Mouse (Mus musculus): ENCODE data around the gene Emilin2. TPM values are rescaled to one million over a fixed set of nuclear protein-coding genes. Genes with fewer than 3 reads are reported as not detected.

Emilin2 gene
- polyA plus RNA-seq, 1 experiment from 2014 or later, result 4.8 TPM

DNA sequence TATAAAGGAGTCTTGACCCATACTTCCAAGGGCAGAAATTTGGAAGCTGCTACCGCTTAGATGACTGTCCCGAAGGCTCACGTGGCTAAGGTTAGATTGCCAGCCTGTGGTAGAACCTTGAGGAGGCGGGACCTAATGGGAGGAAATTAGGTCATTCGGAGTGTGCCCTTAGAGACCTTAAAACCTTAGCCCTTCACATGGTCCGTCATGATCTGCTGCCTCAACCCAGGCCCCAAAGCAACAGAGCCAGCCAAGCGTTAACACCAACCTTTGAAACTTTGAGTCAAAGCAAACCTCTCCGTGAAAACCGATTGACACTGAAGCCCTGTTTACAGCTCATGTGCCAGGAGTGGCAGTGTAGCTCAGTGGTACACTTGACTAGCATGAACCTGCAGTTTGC, 29.1 kb downstream of the Emilin2 start:
- Histone ChIP-seq H3K27me3 (no peaks in the 10 kb centered on the region), H3K27ac (no peak overlapping the region), H3K36me3 (no peaks in the 10 kb centered on the region), H3K9me3 (replicated peaks) (no peaks in the 10 kb centered on the region), H3K9ac (no peak overlapping the region), H3K4me2 (no peak overlapping the region), H3K4me1 (peaks cover 10% of the 10 kb centered on the region; the same call in 1 of the 2 replicates), H3K4me3 (replicated peaks) (no peak overlapping the region)
- no peak for ATAC-seq (replicated peaks; ENCODE audit: low FRiP score)
- 73% methylated on average over 9 of the region's 9 CpGs for WGBS

DNA sequence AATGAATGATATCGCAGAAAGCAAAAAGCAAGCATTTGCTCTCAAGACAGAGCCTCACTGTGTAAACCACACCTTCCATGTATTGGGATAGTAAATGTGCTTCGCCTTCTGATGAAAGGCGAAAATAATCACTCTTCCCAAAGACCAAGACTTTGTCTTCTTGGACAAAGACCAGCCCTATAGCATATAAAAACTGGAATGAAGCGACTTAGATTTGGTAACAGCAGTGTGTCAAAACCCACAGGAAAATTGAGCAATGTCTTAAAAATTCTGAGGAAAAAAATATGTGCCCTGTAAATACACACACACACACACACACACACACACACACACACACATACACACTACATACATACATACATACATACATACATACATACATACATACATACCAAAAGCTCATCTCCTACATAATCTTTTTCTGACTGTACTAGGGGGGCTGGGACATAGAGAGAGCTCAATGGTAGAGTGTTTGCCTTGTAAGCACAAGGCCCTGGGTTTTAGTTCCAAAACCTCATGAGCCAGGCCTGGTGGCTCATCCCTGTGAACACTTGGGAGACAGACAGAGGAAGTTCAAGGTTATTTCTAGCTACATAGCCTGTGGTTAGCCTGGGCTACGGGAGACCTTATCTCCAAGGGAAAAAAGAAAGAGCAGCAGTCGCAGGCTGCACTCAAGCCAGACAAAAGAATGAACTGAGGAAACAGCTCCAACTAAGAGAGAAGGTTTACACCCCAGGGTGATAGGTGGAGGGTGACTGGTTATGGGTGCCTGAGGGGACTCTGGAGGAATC, 33.9 kb downstream of the Emilin2 start:
- WGBS, result 91% methylated on average over 6 of the region's 6 CpGs
- H3K9me3 ChIP-seq (replicated peaks), result no peaks in the 10 kb centered on the region
- no peak overlapping the region for H3K4me3 ChIP-seq (replicated peaks)
- no peaks in the 10 kb centered on the region for H3K27me3 ChIP-seq
- no peak overlapping the region for H3K27ac ChIP-seq
- H3K36me3 ChIP-seq, result no peaks in the 10 kb centered on the region
- no peak for ATAC-seq (replicated peaks; ENCODE audit: low FRiP score)
- no peaks in the 10 kb centered on the region; the same call in 1 of the 2 replicates for H3K4me1 ChIP-seq
- no peak overlapping the region for H3K4me2 ChIP-seq
- no peak overlapping the region for H3K9ac ChIP-seq

DNA sequence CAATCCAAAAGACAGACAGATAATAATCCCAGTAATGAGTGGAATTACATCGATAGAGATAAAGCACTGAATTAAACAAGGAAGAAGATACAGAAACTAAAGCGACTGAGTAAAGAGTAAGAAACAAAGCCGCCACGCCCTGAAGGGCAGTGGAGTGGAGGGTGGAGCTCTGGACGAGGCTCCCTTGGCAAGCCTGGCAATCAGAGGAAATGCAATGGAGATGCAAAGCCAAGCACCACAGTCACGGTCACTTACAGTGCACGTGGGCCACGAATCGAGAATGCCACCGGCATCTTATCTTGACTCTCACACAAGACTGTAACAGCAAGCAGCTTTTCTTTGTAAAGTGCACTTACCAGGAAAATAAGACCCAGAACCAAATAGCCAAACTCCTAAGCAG, 35.0 kb downstream of the Emilin2 start:
- H3K4me3 ChIP-seq (replicated peaks), result no peak overlapping the region
- WGBS, result 87% methylated on average over 10 of the region's 10 CpGs
- no peaks in the 10 kb centered on the region for H3K4me1 ChIP-seq
- no peaks in the 10 kb centered on the region for H3K27me3 ChIP-seq
- no peak overlapping the region for H3K9ac ChIP-seq
- no peaks in the 10 kb centered on the region for H3K36me3 ChIP-seq
- H3K4me2 ChIP-seq, result no peak overlapping the region
- H3K27ac ChIP-seq, result no peak overlapping the region
- H3K9me3 ChIP-seq (replicated peaks), result no peaks in the 10 kb centered on the region
- no peak for ATAC-seq (replicated peaks; ENCODE audit: low FRiP score)

DNA sequence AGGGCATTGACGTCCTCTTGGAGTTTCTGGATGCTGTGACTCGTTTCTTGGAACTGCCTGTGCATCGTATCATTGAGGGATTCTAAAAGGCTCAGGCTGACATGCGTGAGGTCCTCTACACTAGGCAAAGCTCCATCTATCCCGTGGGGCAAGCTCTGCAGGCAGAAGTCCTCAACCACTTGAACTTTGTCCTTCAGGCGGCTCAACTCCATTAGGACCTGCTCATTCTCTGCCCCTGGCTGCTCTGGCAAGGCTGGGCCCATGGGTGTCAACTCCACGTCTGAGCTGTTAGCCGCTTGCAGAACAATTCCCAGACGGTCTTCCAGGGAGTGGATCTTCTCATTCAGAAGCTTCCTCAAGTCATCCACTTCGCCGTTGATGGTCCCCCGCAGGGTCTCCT, 37.9 kb downstream of the Emilin2 start:
- Histone ChIP-seq H3K4me3 (replicated peaks) (no peak overlapping the region), H3K9me3 (replicated peaks) (no peaks in the 10 kb centered on the region), H3K4me2 (no peak overlapping the region), H3K9ac (no peak overlapping the region), H3K4me1 (no peaks in the 10 kb centered on the region), H3K27ac (no peak overlapping the region), H3K36me3 (no peaks in the 10 kb centered on the region), H3K27me3 (no peaks in the 10 kb centered on the region)
- ATAC-seq (replicated peaks; ENCODE audit: low FRiP score), result no peak
- WGBS, result 95% methylated on average over 12 of the region's 12 CpGs

DNA sequence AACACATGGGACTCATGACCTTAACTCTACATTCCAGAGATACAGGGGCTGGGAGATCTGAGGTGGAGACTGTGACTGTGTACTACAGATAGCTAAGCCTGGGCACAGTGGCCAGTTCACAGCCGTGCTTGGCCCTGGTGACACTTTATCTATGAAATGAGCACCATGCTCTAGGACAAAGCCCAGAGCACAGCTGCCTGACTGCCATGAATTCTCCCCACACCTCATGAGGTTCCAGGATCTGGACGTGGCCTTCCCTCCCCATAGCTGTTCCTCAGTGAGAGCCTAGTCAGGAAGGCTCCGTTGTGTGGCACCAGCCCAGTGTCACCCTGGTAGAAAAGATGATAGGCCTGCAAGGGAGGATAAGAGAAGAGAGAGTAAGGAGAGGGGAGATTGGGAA, 43.2 kb downstream of the Emilin2 start:
- 82% methylated on average over 3 of the region's 3 CpGs for WGBS
- ATAC-seq (replicated peaks; ENCODE audit: low FRiP score), result peak; percentile 81

DNA sequence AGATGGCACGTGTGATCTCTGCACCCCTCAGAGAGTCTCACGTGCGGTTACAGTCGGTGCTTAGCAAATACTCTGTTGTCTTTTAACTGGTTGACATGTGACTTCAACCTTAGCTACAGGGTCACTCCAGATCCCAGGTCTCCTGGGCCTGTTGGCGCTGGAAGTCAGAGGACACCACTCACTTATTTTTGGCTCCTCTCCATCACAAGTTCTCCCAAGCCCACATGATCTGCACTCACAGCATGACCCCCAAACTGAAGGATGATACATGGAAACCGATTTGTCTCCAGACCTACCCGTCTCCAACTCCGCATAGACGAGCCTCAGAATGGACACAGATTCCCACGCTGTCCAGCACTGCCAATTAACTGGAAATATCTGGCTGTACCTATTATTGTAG, 43.6 kb downstream of the Emilin2 start:
- H3K36me3 ChIP-seq, result no peaks in the 10 kb centered on the region
- WGBS, result 89% methylated on average over 10 of the region's 10 CpGs
- H3K4me2 ChIP-seq, result no peak overlapping the region
- no peak overlapping the region for H3K4me3 ChIP-seq (replicated peaks)
- no peak overlapping the region for H3K9ac ChIP-seq
- H3K27ac ChIP-seq, result no peak overlapping the region
- peak; percentile 22; the same call in 1 of the 2 replicates for ATAC-seq (replicated peaks; ENCODE audit: low FRiP score)
- 0 out of 2 replicates have a peak, but pooled peaks cover 6% of the 10 kb centered on the region for H3K4me1 ChIP-seq
- no peaks in the 10 kb centered on the region for H3K9me3 ChIP-seq (replicated peaks)
- H3K27me3 ChIP-seq, result no peaks in the 10 kb centered on the region

More for the DNA sequence above, 43.2 kb downstream of the Emilin2 start:
- Histone ChIP-seq H3K9me3 (replicated peaks) (no peaks in the 10 kb centered on the region), H3K4me2 (no peak overlapping the region), H3K27ac (no peak overlapping the region), H3K36me3 (no peaks in the 10 kb centered on the region), H3K9ac (no peak overlapping the region), H3K4me3 (replicated peaks) (no peak overlapping the region), H3K27me3 (no peaks in the 10 kb centered on the region), H3K4me1 (0 out of 2 replicates have a peak, but pooled peaks cover 6% of the 10 kb centered on the region)

DNA sequence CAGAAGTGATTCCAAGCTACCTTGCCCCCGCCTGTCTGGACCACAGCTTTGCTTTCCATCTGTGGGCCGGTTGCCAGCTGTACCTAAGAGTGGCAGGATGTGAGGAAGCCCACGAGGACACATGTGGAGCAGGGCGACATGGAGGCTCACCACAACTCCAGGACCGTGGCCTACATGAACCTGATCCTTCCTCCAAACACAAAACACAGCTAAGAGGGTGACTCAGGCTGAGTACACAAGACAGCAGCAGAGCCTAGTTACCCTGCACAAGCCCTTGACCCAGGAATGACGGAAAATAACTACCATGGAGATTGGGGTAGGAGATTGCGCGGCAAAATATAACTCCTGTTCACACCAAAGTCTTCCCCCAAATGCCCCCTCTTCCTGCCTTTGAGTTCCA, 44.4 kb downstream of the Emilin2 start:
- Histone ChIP-seq H3K36me3 (no peaks in the 10 kb centered on the region), H3K27ac (no peak overlapping the region), H3K4me3 (replicated peaks) (no peak overlapping the region), H3K27me3 (no peaks in the 10 kb centered on the region), H3K4me1 (0 out of 2 replicates have a peak, but pooled peaks cover 6% of the 10 kb centered on the region), H3K4me2 (no peak overlapping the region), H3K9me3 (replicated peaks) (no peaks in the 10 kb centered on the region), H3K9ac (no peak overlapping the region)
- no peak for ATAC-seq (replicated peaks; ENCODE audit: low FRiP score)
- WGBS, result 88% methylated on average over 8 of the region's 8 CpGs

DNA sequence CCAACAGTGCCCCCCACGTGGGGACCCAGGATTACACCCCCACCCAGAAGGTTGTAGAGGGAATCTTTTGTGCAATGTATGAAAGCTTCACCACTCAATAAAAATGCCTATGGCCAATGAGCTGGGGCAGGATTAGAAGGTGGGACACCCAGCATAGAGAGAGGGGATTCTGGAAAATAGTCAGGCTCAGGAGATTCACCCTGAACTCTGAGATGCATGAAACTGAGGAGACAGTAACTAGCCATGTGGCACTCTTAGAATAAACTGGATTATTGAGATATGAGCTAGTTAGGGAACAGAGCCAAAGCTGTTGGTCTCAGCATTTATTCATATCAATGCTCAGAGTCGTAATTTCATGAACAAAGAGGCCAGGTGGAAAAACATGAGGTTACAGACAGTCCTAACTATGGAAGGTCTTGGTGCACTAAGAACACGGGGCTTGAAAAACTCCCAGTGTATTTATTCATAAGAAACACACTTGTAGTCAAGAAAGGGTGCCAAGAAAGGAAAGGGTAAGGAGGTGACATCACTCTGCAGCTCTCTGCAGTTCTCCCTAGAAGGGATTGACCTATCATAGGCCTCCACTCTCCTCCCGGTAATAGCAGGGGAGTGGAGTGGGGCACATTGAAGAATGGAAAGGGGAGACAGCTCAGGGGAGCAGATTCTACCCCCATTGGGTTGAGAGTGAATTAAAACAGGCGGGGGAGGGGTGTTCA, 46.3 kb downstream of the Emilin2 start:
- ATAC-seq (replicated peaks; ENCODE audit: low FRiP score), result no peak
- H3K4me2 ChIP-seq, result no peak overlapping the region
- H3K9me3 ChIP-seq (replicated peaks), result no peaks in the 10 kb centered on the region
- no peaks in the 10 kb centered on the region for H3K27me3 ChIP-seq
- H3K36me3 ChIP-seq, result no peaks in the 10 kb centered on the region
- no peak overlapping the region for H3K4me3 ChIP-seq (replicated peaks)
- 64% methylated on average over 5 of the region's 5 CpGs for WGBS
- H3K4me1 ChIP-seq, result 0 out of 2 replicates have a peak, but pooled peaks cover 7% of the 10 kb centered on the region
- H3K9ac ChIP-seq, result no peak overlapping the region
- no peak overlapping the region for H3K27ac ChIP-seq

DNA sequence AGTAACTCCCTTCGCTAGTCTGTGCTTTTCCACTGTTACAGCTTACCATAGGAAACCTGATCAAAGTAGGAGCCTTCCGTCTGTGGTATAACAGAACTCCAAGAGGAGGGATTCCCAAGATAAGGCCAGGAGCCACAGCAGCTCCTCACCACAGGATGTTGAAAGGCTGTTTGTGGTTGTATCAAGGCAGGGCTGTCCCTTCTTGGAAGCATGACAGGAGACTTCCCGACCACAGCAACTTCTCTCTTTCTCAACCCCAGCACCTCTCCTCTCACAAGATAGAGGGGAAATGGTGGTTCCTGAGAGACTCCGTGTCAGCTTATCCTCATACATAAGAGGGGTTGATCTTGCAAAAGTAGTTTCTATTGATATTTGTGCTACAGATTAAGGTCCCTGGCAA, 47.0 kb downstream of the Emilin2 start:
- no peak overlapping the region for H3K4me3 ChIP-seq (replicated peaks)
- H3K4me2 ChIP-seq, result no peak overlapping the region
- H3K27ac ChIP-seq, result no peak overlapping the region
- H3K36me3 ChIP-seq, result no peaks in the 10 kb centered on the region
- no peak overlapping the region for H3K9ac ChIP-seq
- peaks cover 13% of the 10 kb centered on the region for H3K4me1 ChIP-seq
- no peaks in the 10 kb centered on the region for H3K27me3 ChIP-seq
- peak; percentile 40; the same call in 1 of the 2 replicates for ATAC-seq (replicated peaks; ENCODE audit: low FRiP score)
- WGBS, result 60% methylated on average over 4 of the region's 4 CpGs
- no peaks in the 10 kb centered on the region for H3K9me3 ChIP-seq (replicated peaks)

DNA sequence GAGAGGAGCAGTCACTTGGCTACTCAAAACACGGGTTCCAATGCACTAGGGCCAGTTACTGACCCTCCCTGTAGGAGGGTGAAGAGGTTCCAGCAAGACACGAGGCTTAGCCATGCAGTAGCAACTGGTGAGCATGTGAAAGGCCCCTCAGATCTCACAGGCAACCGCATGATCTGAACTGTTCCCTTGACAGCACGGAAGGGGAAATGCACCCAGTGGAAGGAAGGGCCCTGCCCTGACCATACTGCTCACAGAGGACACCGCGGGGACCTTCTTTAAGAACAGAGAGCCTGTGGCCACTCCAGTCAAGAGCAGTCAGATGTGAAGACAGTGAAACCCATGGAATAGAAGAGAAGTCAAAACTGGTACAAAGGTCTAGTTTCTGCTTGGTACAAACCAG, 48.6 kb downstream of the Emilin2 start:
- Histone ChIP-seq H3K9ac (no peak overlapping the region), H3K4me1 (peaks cover 18% of the 10 kb centered on the region), H3K9me3 (replicated peaks) (no peaks in the 10 kb centered on the region), H3K36me3 (no peaks in the 10 kb centered on the region), H3K4me3 (replicated peaks) (no peak overlapping the region), H3K27me3 (no peaks in the 10 kb centered on the region), H3K4me2 (no peak overlapping the region), H3K27ac (no peak overlapping the region)
- ATAC-seq (replicated peaks; ENCODE audit: low FRiP score), result no peak
- 78% methylated on average over 6 of the region's 6 CpGs for WGBS

DNA sequence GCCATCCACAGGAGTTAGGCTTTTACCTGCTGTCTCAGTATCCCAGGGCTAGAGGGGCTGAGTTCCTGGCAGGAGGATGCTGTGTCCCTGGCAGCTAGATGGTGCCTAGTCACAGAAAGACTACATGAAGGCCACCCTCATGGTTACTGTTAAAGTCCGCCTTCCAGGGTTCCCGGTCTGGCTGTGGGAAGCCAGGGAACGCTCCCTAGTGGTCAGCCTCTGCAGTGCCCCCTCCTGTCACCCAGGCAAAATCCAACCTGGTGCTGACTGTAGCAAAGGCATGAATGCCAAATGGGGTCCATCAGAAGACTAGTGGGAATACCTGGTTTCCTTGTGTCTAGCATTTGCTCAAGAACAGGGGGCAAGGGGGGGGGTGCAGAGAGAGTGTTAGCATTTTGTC, 51.1 kb downstream of the Emilin2 start:
- no peak overlapping the region for H3K27ac ChIP-seq
- no peak overlapping the region for H3K4me3 ChIP-seq (replicated peaks)
- H3K4me1 ChIP-seq, result peaks cover 18% of the 10 kb centered on the region
- ATAC-seq (replicated peaks; ENCODE audit: low FRiP score), result no peak
- H3K9me3 ChIP-seq (replicated peaks), result no peaks in the 10 kb centered on the region
- H3K36me3 ChIP-seq, result no peaks in the 10 kb centered on the region
- H3K27me3 ChIP-seq, result no peaks in the 10 kb centered on the region
- no peak overlapping the region for H3K9ac ChIP-seq
- no peak overlapping the region for H3K4me2 ChIP-seq
- 49% methylated on average over 3 of the region's 3 CpGs for WGBS

DNA sequence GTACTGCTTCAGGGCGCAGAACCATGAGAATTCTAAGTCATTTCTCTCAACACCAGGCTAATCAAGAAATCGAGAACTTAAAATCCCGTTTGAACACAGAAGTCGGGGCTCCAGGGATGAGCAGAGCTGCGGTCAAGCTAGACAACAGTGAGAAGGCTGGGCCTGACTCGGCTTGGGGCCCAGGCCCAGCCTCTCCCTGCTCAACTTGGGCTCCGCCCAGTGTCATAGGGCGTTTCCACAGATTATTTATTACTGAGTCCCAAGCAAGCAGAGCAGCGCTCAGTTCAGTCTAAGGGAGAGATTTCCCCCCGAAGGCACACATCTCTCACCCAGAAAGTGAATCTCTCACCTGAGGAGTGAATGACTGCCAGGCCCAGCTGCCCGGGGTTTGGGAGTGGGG, 52.1 kb downstream of the Emilin2 start:
- Histone ChIP-seq H3K9ac (no peak overlapping the region), H3K36me3 (no peaks in the 10 kb centered on the region), H3K9me3 (replicated peaks) (no peaks in the 10 kb centered on the region), H3K4me3 (replicated peaks) (no peak overlapping the region), H3K4me1 (peaks cover 16% of the 10 kb centered on the region), H3K4me2 (0 out of 2 replicates have a peak overlapping the region, but pooled peaks have one; percentile 5), H3K27ac (no peak overlapping the region), H3K27me3 (no peaks in the 10 kb centered on the region)
- ATAC-seq (replicated peaks; ENCODE audit: low FRiP score), result peak; percentile 87
- 54% methylated on average over 11 of the region's 11 CpGs for WGBS
